Mouse (Mus musculus): ENCODE measurements around the gene Ssxa1. TPM values are rescaled to one million over a fixed set of nuclear protein-coding genes. Genes with fewer than 3 reads are reported as not detected.

Ssxa1 gene
- polyA plus RNA-seq (2014; fragmentation: Illumina TruSeq; extraction: RNeasy Lipid Tissue Mini Kit (QIAGEN cat#74804); ENCODE audit: low read depth, low replicate concordance): not detected

DNA sequence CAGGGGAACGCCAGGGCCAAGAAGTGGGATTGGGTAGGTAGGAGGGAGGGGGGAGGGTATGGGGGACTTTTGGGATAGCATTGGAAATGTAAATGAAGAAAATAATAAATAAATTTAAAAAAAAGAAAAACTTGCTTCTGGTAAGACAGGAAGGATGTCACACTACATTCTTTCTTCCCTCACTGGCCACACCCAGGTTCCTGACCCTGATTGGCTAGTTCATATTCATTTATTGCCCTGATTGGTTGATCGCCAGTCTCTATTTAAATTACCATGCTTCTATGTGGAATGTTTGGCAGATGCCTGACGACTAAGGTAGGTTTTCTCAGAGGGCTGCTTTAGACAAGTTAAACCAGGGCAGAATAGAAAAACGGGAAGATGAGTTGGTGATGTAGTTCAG is at the start of gene Ssxa1:
Ssxa1 (plus strand) TSS at position 301 of the 400 bp plus-strand sequence.

DNA sequence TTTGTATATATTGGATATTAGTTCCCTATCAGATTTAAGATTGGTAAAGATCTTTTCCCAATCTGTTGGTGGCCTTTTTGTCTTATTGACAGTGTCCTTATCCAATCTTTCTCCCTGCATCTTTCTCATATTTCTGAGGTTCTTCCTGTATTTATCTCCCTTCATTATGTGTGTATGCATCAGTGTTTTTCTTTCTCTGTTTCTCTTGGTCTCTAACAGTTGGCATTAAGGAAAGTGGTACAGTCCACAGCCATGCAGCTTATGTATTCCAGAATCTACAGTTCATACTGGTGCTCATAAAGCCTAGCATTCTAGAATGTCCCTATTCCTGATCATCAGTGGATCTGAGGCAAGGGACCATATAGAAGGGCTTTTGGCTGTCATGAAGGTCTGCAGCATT is 47.5 kb upstream of the Ssxa1 start, which contains the start of gene Spaca5:
Spaca5 (plus strand) TSS at position 301 of the 400 bp plus-strand sequence.

DNA sequence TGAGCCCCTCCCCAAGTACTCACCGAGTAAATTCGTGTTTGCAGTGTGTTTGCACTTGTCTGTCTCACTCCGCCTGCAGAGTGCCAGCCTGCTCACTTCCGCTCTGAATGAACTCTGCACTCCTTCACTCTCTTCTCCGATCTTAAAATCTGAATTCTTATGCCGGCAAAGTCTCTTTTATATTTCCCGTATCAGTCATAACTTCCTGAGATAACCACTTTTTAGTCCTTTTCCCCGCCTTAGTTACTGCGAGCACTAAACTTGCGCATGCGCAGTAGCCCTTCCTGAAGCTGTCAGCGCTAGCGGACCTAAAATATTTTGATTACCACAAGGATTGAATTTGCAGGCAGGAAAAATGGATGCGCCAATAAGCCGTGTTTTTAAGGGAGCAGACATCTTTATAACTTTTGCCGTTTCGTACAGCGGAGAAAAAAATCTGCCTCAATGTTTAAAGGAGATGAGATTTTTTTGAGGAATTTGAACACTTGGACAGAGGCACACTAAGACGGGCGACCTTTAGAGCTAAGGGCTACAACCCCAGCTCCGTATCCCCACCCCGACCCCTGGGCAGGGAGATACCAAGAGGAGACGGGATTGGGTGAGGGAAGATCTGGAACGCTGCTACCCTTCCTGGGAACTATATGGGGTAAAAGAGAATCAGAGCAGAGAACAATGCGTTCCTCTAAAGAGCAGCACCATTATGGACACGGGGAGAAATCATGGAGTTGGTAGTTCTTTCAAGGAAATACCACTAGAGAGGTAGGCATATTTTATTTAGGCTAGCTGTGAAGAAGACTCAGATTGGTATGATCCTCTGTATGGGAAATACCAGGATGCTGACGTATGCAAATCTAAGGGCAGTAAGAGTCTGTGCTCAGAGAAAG is 26.4 kb upstream of the Ssxa1 start, which contains the start of gene Zfp300:
Zfp300 (minus strand) TSS at position 545 of the 884 bp plus-strand sequence.

Other genes starting within 250 kb of the Ssxa1 start
- gene Timp1, start 245.7 kb upstream of the Ssxa1 start, polyA plus RNA-seq (2014; fragmentation: Illumina TruSeq; extraction: RNeasy Lipid Tissue Mini Kit (QIAGEN cat#74804); ENCODE audit: low read depth, low replicate concordance): 7.8 TPM
- 12.4 TPM for gene Syn1, start 194.8 kb upstream of the Ssxa1 start, polyA plus RNA-seq (2014; fragmentation: Illumina TruSeq; extraction: RNeasy Lipid Tissue Mini Kit (QIAGEN cat#74804); ENCODE audit: low read depth, low replicate concordance)
- not detected for gene Cfp, start 184.3 kb upstream of the Ssxa1 start, polyA plus RNA-seq (2014; fragmentation: Illumina TruSeq; extraction: RNeasy Lipid Tissue Mini Kit (QIAGEN cat#74804); ENCODE audit: low read depth, low replicate concordance)
- 16.3 TPM for gene Elk1, start 165.2 kb upstream of the Ssxa1 start, polyA plus RNA-seq (2014; fragmentation: Illumina TruSeq; extraction: RNeasy Lipid Tissue Mini Kit (QIAGEN cat#74804); ENCODE audit: low read depth, low replicate concordance)
- gene Uxt, start 153.8 kb upstream of the Ssxa1 start, polyA plus RNA-seq (2014; fragmentation: Illumina TruSeq; extraction: RNeasy Lipid Tissue Mini Kit (QIAGEN cat#74804); ENCODE audit: low read depth, low replicate concordance): 28.1 TPM
- gene Zfp182, start 53.5 kb upstream of the Ssxa1 start, polyA plus RNA-seq (2014; fragmentation: Illumina TruSeq; extraction: RNeasy Lipid Tissue Mini Kit (QIAGEN cat#74804); ENCODE audit: low read depth, low replicate concordance): 30.4 TPM
- not detected for gene Spaca5, start 47.4 kb upstream of the Ssxa1 start, polyA plus RNA-seq (2014; fragmentation: Illumina TruSeq; extraction: RNeasy Lipid Tissue Mini Kit (QIAGEN cat#74804); ENCODE audit: low read depth, low replicate concordance)
- gene Zfp300, start 26.3 kb upstream of the Ssxa1 start, polyA plus RNA-seq (2014; fragmentation: Illumina TruSeq; extraction: RNeasy Lipid Tissue Mini Kit (QIAGEN cat#74804); ENCODE audit: low read depth, low replicate concordance): 4.8 TPM
- not detected for gene Gm21876, start 59.8 kb downstream of the Ssxa1 start, polyA plus RNA-seq (2014; fragmentation: Illumina TruSeq; extraction: RNeasy Lipid Tissue Mini Kit (QIAGEN cat#74804); ENCODE audit: low read depth, low replicate concordance)